Mouse (Mus musculus) neural tube, embryonic 12.5 days (tissue): ENCODE data around the gene Ciart. TPM values are rescaled to one million over a fixed set of nuclear protein-coding genes. Genes with fewer than 3 reads are reported as not detected.
A peak's percentile ranks its signal among the peaks of the same experiment; 100 is the strongest.
"Not testable (repeated sequence)": the region's sequence is repeated elsewhere in the genome, so short reads cannot be mapped to it uniquely, and the experiment has no call there.

Experiments
- ATAC-seq: fragments of 200-750 bp; cut with Nextera tagmentation; 2 replicates; pipeline ENCODE4 v1.8.0; 2017; ENCODE audit warnings: low read depth, mild to moderate bottlenecking, moderate TSS enrichment, moderate library complexity; ENCODE audit not compliant: low FRiP score
- H3K27ac ChIP-seq: fragments of 300-500 bp; sonication (generic); 2 replicates; pipeline ENCODE4 v1.5.1; 2016
- H3K27me3 ChIP-seq: fragments of 300-500 bp; sonication (generic); replicated peaks from 2 replicates; pipeline ENCODE4 v1.6.1; 2016; ENCODE audit warnings: mild to moderate bottlenecking
- H3K36me3 ChIP-seq: fragments of 300-500 bp; sonication (generic); 2 replicates; pipeline ENCODE4 v1.6.1; 2016; ENCODE audit warnings: mild to moderate bottlenecking
- H3K4me1 ChIP-seq: fragments of 300-500 bp; sonication (generic); 2 replicates; pipeline ENCODE4 v1.6.1; 2016
- H3K4me2 ChIP-seq: fragments of 300-500 bp; sonication (generic); replicated peaks from 2 replicates; pipeline ENCODE4 v1.6.1; 2016; ENCODE audit warnings: mild to moderate bottlenecking
- H3K4me3 ChIP-seq: fragments of 300-500 bp; sonication (generic); 2 replicates; pipeline ENCODE4 v1.5.1; 2016
- H3K9ac ChIP-seq: fragments of 300-500 bp; sonication (generic); 2 replicates; pipeline ENCODE4 v1.6.1; 2016; ENCODE audit warnings: mild to moderate bottlenecking
- H3K9me3 ChIP-seq: fragments of 300-500 bp; sonication (generic); 2 replicates; pipeline ENCODE4 v1.6.1; 2016; ENCODE audit warnings: mild to moderate bottlenecking
- WGBS: fragments of 180-500 bp; shearing (Covaris S2); methylation state at CpG from one replicate; pipeline ENCODE4 v1.1.7; 2016; 5-methylcytosine and 5-hydroxymethylcytosine counted together
- polyA plus RNA-seq: library from polyadenylated mRNA; unstranded; fragments of >200 nt; fragmentation: Nextera tagmentation; extraction: Ambion mirVana; gene quantifications from 2 replicates; pipeline ENCODE4 v1.2.1, GENCODE M21; 2016

Gene Ciart
- polyA plus RNA-seq, 1 experiment from 2014 or later: 4.8 TPM

DNA sequence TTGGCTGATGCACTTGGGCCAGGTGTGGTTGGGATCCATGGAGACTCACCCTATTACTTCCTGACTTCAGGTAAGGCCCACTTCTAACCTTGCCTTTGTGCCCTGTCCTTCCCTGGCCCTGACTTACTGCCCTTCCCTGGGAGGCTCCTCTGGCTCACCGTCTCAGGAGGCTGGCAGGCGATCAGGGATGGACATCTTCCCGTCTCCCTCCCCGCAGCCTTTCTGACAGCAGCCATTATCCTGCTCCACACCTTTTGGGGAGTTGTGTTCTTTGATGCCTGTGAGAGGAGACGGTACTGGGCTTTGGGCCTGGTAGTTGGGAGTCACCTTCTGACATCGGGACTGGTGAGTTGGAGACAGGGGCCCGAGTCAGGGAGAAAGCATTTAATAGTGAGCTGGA lies 13.4 kb upstream of the Ciart start:
- Histone ChIP-seq H3K4me1 (peaks cover 22% of the 10 kb centered on the region), H3K4me2 (peak overlapping the region; percentile 87; the same call in 1 of the 2 replicates)
- not testable (repeated sequence) for H3K4me3 ChIP-seq, ATAC-seq, H3K27ac ChIP-seq, H3K36me3 ChIP-seq, H3K9ac ChIP-seq, H3K9me3 ChIP-seq, H3K27me3 ChIP-seq
- WGBS: 89% methylated on average over 7 of the region's 7 CpGs

DNA sequence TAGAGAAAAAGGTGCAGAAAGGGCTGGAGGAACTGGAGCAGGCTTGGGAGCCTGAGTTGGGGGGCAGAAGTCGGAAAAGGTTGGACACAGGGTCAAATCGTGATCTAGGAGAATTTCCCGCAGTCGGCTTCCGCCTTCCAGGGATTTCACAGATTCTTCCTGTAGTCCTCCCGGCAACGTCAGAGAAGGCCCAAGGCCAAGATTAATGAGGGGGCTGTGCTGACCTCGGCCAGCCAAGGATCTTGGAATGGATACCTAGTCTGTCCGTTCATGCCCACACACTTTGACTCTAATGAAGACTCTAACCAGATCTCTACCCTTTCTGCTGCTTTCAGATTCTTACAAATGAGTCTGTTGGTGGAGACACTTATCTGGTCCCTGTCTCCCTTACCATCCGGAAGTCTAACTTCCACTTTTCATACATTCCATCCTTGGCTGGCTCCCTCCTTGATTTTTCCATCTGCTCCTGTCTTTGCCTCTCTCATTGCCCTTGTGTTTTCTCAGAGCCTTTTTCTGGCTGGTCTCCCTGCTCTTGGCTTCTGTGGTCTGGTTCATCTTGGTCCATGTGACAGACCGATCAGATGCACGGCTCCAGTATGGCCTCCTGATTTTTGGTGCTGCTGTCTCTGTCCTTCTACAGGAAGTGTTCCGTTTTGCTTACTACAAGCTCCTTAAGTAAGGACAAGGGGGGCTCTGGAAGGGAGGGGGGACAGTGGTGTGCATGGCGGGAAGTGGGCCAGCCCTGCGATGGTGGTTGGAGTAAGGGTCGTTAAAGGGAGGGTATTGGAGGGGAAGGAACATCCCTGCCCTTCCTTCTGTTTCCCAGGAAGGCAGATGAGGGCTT lies 12.5 kb upstream of the Ciart start:
- H3K9ac ChIP-seq: peak overlapping the region; percentile 79
- peak overlapping the region; percentile 87 for H3K4me2 ChIP-seq
- peak; percentile 20; the same call in 1 of the 2 replicates for ATAC-seq
- H3K4me3 ChIP-seq: peak overlapping the region; percentile 61
- H3K27me3 ChIP-seq: no peaks in the 10 kb centered on the region
- H3K36me3 ChIP-seq: 0 out of 2 replicates have a peak, but pooled peaks cover 6% of the 10 kb centered on the region
- no peaks in the 10 kb centered on the region for H3K9me3 ChIP-seq
- peaks cover 22% of the 10 kb centered on the region for H3K4me1 ChIP-seq
- no peak overlapping the region for H3K27ac ChIP-seq
- 15% methylated on average over 16 of the region's 16 CpGs for WGBS

GRCm38 (mm10) chr3:95893606-95894316 lies 11.7 kb upstream of the Ciart start, which contains the start of gene Aph1a:
Aph1a (plus strand) TSS chr3:95893969.
- H3K4me3 ChIP-seq: peak within 1 kb of the TSS; percentile 61
- WGBS: 0% methylated on average over 31 of the region's 43 CpGs
- peak within 1 kb of the TSS; percentile 79 for H3K9ac ChIP-seq
- not testable (repeated sequence) for H3K36me3 ChIP-seq, H3K9me3 ChIP-seq, H3K27ac ChIP-seq, H3K27me3 ChIP-seq
- peak within 1 kb of the TSS; percentile 87 for H3K4me2 ChIP-seq
- H3K4me1 ChIP-seq: peaks cover 22% of the 10 kb centered on the region
- ATAC-seq: peak; percentile 96

GRCm38 (mm10) chr3:95893126-95893525 lies 11.1 kb upstream of the Ciart start:
- Histone ChIP-seq H3K4me3 (peak overlapping the region; percentile 61), H3K4me2 (peak overlapping the region; percentile 54), H3K27me3 (no peaks in the 10 kb centered on the region), H3K36me3 (0 out of 2 replicates have a peak, but pooled peaks cover 3% of the 10 kb centered on the region), H3K4me1 (peaks cover 22% of the 10 kb centered on the region), H3K9ac (0 out of 2 replicates have a peak overlapping the region, but pooled peaks have one; percentile 79), H3K9me3 (no peaks in the 10 kb centered on the region), H3K27ac (no peak overlapping the region)
- no peak for ATAC-seq
- 12% methylated on average over 7 of the region's 7 CpGs for WGBS

DNA sequence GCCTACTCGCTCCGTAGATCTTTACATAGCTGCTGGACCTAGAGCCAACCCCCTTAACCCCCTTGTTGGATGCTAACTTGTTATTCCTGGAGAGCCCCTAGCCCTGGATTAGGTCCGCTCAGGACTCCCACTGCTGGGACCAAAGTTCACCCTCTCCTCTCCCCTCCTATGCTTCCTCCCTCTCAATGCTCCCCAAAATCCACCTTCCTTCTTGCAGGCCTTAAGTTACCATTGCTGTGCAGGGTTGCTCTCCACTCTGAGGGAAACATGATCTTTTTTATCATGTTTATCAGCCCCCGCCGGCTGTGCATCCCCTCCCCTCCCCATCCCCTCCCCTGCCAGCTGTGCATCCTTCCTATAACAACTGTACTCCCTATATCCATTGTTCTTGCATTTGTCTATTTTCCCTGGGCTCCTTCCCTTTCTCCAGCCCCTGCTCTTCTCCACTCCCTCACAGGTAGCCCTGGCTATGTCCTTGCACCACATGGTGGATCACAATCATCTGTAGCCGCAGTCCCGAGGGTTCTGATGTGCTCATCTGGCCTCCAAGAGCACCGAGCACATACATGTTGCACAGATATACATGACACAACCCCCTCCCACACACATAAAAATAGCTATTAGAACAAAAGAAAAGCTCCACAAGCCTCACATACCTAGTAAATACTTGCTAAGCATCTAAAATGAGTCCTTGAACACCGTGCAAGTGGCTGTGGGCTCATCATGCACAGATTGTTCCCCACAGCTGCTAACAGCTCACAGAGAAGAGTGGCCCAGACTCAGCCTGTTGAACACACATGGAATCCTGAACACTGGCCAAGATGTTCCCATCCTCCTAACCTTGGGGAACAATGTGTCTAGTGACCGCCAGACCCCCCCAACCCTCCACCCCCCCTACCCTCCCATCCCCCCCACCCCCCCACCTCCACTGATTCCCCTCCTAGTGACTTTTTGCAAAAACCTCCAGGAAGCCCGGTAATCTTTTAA lies 10.3 kb upstream of the Ciart start:
- no peak overlapping the region for H3K4me3 ChIP-seq
- no peaks in the 10 kb centered on the region for H3K9me3 ChIP-seq
- H3K36me3 ChIP-seq: 0 out of 2 replicates have a peak, but pooled peaks cover 3% of the 10 kb centered on the region
- ATAC-seq: no peak
- no peaks in the 10 kb centered on the region for H3K27me3 ChIP-seq
- no peak overlapping the region for H3K27ac ChIP-seq
- peaks cover 22% of the 10 kb centered on the region for H3K4me1 ChIP-seq
- H3K4me2 ChIP-seq: peak overlapping the region; percentile 54
- H3K9ac ChIP-seq: peak overlapping the region; percentile 38; the same call in 1 of the 2 replicates
- 29% methylated on average over 11 of the region's 11 CpGs for WGBS

- no peak for ATAC-seq
- H3K36me3 ChIP-seq: 0 out of 2 replicates have a peak, but pooled peaks cover 3% of the 10 kb centered on the region
- no peak within 1 kb of the TSS for H3K27ac ChIP-seq
- H3K9me3 ChIP-seq: no peaks in the 10 kb centered on the region
- H3K4me2 ChIP-seq: peak within 1 kb of the TSS; percentile 54
- 13% methylated on average over 12 of the region's 12 CpGs for WGBS
- H3K27me3 ChIP-seq: no peaks in the 10 kb centered on the region
- no peak within 1 kb of the TSS for H3K4me3 ChIP-seq
- H3K9ac ChIP-seq: peak within 1 kb of the TSS; percentile 38; the same call in 1 of the 2 replicates
- H3K4me1 ChIP-seq: peaks cover 22% of the 10 kb centered on the region
Observed at GRCm38 (mm10) chr3:95891211-95892065, 9.4 kb upstream of the Ciart start, which contains the start of gene BC028528. BC028528 (minus strand) TSS chr3:95892005.

DNA sequence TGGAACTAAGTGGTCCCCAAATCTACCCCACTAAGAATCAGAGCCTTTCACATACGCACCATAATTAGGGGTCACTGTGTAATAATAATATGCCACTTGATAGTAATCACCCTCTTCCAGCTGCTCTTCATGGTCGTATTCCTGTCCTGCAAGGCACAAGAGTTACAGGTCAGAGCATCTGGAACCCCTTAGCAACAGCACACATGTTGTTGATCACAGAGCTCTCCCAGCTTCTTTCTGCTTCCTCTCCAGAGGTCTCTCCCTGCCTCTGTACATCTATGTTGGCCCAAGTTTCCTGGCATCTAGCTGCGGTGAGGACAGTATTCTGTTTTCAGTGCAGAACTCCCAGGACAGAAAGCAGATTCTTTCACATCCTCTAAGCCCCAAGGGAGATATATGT lies 7.6 kb upstream of the Ciart start:
- Histone ChIP-seq H3K4me2 (no peak overlapping the region), H3K4me1 (peaks cover 14% of the 10 kb centered on the region; the same call in 1 of the 2 replicates), H3K36me3 (no peaks in the 10 kb centered on the region), H3K27ac (no peak overlapping the region), H3K9me3 (no peaks in the 10 kb centered on the region), H3K9ac (no peak overlapping the region), H3K27me3 (no peaks in the 10 kb centered on the region), H3K4me3 (no peak overlapping the region)
- 75% methylated on average over 3 of the region's 3 CpGs for WGBS
- no peak for ATAC-seq

DNA sequence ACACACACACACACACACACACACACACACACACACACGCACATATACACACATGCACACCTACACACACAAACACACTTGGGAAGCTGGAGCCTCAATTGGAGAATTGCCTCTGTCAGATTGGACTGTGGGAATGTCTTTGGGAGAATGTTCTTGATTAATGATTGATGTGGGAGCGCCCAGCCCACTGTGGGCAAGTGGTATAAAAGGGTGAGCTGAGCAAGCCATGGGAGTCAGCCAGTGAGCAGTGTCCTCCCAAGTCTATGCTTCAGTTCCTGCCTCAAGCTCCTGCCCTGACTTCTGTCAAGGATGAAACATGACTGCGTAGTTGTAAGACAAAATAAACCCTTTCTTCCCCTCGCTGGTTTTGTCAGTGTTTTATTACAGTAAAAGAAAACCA lies 5.5 kb upstream of the Ciart start:
- H3K4me1 ChIP-seq: peaks cover 13% of the 10 kb centered on the region
- 79% methylated on average over 4 of the region's 4 CpGs for WGBS
- H3K4me3 ChIP-seq: no peak overlapping the region
- no peak for ATAC-seq
- H3K36me3 ChIP-seq: no peaks in the 10 kb centered on the region
- no peak overlapping the region for H3K4me2 ChIP-seq
- no peaks in the 10 kb centered on the region for H3K27me3 ChIP-seq
- no peak overlapping the region for H3K27ac ChIP-seq
- H3K9me3 ChIP-seq: no peaks in the 10 kb centered on the region
- no peak overlapping the region for H3K9ac ChIP-seq

- H3K27me3 ChIP-seq: no peaks in the 10 kb centered on the region
- H3K27ac ChIP-seq: no peak overlapping the region
- H3K4me1 ChIP-seq: peaks cover 12% of the 10 kb centered on the region
- H3K4me2 ChIP-seq: no peak overlapping the region
- no peak overlapping the region for H3K9ac ChIP-seq
- no peaks in the 10 kb centered on the region for H3K36me3 ChIP-seq
- 81% methylated on average over 5 of the region's 5 CpGs for WGBS
- no peak for ATAC-seq
- H3K4me3 ChIP-seq: no peak overlapping the region
- H3K9me3 ChIP-seq: no peaks in the 10 kb centered on the region
Observed at GRCm38 (mm10) chr3:95884400-95884799, 2.3 kb upstream of the Ciart start.

DNA sequence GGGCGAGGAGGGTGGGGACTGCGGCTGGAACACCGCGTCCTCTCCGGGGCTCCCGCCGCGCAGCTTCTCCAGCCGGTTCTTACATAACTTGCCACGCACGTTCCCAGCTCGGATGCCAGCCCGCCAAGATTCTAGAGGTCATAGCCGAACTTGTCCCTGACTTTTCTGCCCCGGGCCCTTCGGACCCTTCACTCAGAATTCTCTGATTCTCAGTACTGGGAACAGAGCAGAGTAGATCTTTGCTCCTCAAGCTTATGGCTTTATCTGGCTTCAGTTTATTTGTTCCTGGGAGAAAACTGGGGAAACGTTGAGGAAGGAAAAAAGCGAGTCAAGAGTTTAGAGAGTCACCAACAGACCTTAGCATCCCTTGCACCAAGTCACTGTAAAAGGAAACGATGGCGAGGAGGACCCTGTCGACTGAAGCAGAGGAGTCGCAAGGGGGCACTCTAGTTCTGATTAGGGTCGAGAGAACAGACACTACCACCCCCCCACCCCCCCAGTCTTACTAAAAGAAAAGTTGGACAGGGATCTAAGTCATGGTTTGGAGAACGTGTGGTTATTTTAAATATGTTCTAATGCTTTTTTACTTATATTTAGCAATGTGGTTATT lies 870 bp upstream of the Ciart start:
- Histone ChIP-seq H3K4me2 (peak overlapping the region; percentile 99), H3K36me3 (no peaks in the 10 kb centered on the region), H3K9me3 (no peaks in the 10 kb centered on the region), H3K9ac (peak overlapping the region; percentile 51), H3K4me1 (peaks cover 12% of the 10 kb centered on the region), H3K27me3 (no peaks in the 10 kb centered on the region), H3K4me3 (peak overlapping the region; percentile 51), H3K27ac (no peak overlapping the region)
- 3% methylated on average over 24 of the region's 24 CpGs for WGBS
- ATAC-seq: 0 out of 2 replicates have a peak, but pooled peaks have one; percentile 1
